Mouse (Mus musculus) heart, adult 8-10 months (tissue): ENCODE results near the gene Fam117a. TPM values are rescaled to one million over a fixed set of nuclear protein-coding genes. Genes with fewer than 3 reads are reported as not detected.
"Not testable (repeated sequence)": the region's sequence is repeated elsewhere in the genome, so short reads cannot be mapped to it uniquely, and the experiment has no call there.

Experiments
- DNase-seq: peaks from one replicate; pipeline ENCODE4 v3.0.0; 2022; ENCODE audit warnings: low spot score
- total RNA-seq, 4 experiments: library from RNA; stranded (reverse); gene quantifications; 2 replicates each; pipeline ENCODE4 v1.2.4; 2022

The Fam117a gene
- total RNA-seq, 4 experiments from 2014 or later = 5.1 to 6.6 (median 6.0) TPM

DNA sequence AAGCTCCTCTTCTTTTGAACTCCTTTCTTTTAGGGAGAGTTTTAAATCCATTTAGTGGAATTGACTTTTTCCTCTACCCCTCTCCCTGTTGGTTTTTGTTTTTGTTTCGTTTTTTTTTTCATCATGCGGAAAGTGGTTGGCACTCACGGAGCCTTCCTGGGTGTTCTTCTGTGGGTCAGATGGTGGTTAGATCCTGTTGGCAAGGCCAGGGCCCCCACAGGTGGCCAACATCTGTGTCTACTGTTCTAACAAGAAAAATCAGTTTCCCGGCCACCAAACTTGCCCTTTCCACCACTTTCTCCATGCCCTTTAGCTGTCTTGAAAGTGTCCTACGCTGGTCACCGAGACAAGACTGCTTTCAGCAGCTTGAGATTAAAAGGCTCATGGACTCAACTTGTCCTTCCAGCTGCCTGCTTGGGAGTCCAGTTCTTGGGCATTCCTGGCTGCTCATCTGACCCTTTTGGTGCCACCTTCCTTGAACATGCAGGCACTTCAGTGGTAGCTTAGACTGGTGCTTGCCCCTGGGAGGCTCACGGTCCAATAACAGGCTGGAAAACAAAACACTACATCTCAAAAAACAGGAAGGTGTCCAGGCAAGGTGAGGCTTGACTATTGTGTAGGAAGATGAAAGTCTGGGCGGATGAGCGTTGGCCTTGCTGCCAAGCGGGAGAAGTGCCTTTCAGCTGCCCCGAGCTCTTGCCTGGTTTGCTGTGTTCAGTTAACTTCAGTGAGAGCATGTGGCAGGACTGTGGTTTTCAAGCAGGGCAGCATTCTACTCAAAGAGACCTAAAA is 56.1 kb downstream of the Fam117a start:
- no peak for DNase-seq

DNA sequence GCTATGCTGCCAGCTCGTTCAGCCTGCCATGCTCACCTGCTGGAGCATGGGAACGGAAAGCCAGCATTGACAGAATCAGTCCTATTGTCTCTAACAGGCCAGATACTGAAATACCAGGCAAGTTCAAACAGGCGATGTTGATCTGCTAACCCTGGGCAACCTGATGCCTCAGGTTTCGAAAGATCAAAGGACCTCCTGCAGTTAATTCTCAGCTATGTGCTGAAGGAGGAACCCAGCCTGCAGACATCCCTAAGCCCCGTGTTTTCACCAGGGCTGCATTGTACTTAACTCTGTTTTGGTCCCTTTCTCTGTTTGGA is 56.6 kb downstream of the Fam117a start:
- DNase-seq = no peak

GRCm38 (mm10) chr11:95394112-95394511 is 57.3 kb downstream of the Fam117a start:
- no peak for DNase-seq

- no peak for DNase-seq
Measured at GRCm38 (mm10) chr11:95396548-95396947, 59.7 kb downstream of the Fam117a start.

DNA sequence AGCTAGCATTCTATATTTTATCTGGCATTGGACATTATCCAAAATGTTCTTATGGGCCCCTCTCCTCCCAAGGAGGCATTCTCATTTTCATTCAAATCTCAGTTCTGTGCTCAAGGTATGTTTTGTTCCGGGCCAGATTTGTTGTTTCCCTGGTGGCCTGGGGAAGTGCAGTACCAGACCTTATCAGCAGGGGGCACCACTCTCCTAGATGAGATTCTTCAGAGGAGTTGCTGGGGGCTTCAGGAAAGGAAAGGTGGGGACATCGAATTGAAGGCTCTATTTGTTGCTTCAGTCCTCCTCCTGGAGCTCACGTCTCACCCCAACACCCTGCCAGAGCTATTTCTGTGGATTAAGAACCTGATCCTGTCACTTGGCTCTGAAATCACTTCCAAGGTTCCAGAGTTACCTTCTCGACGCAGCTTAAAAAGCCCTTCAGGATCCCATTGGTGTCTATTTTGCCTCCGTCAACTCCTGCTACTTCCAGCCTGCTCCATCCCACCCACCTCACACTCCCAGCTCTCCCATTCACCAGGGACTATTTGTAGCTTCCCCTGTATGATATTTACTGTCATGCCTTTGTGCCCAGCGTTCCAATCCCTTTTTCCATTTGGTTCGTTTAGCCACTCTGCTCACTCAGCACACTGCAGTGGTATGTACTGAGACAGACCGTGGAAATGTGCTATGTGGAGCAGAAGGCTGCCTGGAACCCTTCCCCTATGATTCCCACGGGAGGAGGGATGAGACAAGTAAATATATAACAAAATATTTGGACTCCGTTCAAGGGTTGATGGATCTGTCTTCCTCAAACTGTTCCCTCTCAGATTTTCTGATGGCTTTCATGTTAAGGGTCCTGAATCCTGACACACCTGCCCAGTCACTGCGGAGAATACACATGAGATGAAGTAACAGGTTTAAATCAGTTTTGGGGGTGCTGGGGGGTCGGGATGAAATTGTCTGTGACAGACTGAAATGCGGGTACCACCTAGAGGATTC is 61.3 kb downstream of the Fam117a start:
- peak; percentile 75 for DNase-seq

DNA sequence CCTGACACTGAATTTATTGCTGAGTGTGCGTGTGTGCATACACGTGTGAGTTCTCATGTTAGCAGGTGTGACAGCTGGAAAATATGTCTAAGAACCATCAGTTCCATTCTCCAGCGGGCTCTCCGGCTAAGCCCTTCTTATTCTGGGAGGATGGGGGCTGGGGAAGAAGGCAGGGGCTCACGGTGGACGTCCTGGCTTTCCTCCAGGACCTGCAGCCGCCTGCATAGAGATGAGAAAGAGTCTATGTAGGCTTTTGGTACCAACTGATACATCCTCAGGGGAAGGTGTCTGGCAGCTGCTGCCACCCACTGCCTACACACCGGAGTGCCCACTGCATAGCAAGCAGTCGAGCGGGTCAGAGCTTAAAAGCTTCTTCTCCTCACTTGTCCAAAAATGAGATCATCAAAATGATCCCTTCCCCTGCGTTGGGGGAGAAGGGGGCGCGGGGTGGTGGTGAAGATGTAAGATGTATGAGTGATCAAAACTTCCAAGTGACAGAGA is 62.8 kb downstream of the Fam117a start:
- DNase-seq = no peak

DNA sequence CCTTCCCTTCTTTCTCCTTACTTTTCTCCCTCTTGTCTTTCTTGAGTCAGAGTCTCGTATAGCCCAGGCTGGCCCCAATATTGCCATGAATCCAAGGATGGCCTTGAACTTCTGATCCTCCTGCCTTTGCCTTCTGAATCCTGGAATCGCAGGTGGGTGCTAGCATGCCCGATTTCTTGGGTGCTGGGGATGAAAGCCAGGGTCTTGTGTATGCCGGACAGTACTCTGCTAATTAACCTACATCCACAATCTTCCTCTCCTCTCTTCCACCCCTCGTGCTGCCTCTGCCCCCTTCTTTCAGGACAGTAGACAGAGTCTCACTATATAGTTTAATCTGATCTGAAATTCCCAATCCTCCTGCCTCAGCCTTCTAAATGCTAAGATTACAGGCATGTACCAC is 64.8 kb downstream of the Fam117a start:
- no peak for DNase-seq

GRCm38 (mm10) chr11:95402196-95402595 is 65.4 kb downstream of the Fam117a start:
- DNase-seq = no peak

DNA sequence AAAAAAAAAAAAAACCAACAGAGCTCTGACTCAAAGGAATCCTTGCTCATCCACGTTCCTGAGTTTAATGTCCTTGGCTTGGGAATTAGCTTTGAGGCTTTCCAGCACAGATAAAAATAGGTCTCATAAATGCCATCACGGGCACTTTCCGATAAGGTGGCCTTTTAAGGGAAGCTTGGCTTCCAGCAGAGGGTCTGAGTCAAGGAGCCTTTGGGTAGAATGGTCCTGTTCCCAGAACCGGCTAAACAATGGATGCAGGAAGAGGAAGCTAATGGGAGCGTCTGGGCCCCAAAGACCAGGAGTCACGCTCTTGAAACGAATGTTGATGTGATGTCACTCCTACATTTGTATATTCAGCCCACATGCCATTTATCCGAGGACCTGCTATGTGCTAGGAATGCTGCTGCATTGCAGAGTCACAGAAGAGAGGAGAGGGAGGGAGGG is 65.9 kb downstream of the Fam117a start:
- DNase-seq = peak; percentile 57

DNA sequence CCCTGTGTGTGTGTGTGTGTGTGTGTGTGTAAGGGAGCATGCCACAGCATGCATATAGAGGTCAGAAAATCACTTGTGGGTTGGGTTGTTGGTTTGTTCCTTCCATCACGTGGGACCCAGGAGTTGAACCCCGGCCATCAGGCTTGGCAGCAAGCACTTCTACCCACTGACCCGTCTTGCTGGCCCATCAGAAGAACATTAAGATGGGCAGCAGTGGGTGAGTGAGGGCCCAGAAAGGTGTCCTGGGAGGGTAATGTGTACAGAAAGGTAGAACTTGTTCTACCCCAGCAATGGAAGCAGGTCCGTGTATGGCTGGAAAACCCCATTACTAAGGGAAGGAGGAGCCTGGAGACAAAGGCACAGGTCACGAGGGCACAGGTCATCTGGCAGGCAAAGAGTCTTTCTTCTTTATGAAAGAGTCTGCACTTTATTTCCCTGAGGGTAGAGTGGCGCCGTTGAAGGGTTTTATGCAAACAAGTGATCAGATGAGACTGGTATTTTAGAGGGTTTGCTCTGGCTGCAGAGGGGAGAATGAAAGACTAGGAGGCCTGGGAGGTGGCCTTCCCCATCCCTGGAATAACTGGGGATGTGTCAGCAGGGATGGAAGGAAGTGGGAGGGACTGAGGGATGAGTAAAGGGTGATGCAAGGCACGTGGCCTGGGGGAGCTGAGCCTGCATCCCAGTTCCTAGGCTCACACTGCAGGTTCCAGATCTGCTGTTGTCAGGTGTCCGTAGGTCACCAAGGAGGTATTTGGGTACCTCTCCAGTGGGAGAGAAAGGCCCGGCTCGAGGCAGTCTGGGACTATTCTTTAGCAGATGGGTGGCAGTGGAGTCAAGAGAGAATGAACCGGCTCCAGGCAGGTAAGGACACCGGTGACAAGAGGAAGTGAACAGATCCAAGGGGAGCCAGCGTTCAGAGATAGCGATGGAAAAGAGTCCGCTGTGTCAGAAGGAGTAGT is 66.8 kb downstream of the Fam117a start:
- no peak for DNase-seq

GRCm38 (mm10) chr11:95405771-95406170 is 69.0 kb downstream of the Fam117a start:
- peak; percentile 45 for DNase-seq

DNA sequence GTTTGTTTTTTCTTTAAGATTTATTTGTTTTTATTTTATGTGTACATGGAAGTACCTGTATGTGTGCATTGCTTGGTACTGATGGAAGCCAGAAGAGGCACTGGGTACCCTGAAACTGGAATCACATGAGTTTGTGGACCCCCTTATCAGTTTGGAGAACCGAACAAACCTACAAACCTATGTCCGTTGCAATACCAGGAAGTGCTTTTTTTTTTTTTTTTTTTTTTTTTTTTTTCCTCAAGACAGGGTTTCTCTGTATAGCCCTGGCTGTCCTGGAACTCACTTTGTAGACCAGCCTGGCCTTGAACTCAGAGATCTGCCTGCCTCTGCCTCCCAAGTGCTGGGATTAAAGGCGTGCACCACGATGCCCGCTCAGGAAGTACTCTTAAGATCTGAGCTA is 69.6 kb downstream of the Fam117a start:
- not testable (repeated sequence) for DNase-seq

GRCm38 (mm10) chr11:95409450-95410112 is 72.8 kb downstream of the Fam117a start:
- DNase-seq = no peak

GRCm38 (mm10) chr11:95411453-95412013 is 74.7 kb downstream of the Fam117a start:
- DNase-seq = no peak

GRCm38 (mm10) chr11:95412615-95413014 is 75.8 kb downstream of the Fam117a start:
- no peak for DNase-seq

DNA sequence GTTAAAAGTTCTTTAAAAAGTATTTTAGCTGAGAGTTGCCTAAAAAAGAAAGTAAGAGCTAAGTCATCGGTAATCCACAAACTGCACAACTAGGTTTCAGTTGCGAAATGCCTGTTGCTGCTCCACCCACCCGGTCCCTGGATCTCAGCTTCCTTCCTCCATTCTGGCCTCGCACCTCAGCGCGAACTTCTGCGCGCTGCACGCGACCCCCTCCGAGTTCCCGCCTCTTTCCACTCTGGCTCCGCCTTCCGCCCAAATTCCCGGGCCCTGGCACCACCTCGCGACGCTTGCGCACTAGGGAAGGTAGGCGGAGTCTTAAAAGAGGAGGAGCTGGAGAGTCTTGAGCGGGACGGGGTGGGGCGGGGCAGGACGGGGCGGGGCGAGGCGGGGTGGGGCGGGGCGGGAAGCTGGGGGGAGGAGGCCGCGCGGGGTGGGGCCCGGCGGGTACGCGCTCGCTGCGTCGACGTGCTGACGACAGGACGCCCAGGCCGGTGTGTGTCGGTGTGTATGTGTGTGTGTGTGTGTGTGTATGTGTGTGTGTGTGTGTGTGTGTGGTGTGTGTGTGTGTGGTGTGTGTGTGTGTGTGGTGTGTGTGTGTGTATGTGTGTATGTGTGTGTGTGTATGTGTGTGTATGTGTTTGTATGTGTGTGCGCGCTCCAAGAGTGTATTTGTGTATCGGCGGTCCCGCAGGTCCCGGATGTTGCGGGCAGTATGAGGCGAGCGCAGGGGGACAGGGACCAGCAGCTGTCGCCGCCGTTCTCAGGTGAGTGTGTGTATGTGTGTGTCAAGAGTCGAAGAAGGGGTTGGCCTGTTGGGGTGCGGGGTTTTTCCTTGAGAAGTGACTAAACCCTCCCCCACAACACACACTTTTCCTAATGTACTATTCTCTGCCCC is 77.1 kb downstream of the Fam117a start, which contains the start of gene Spop:
Gene Spop, plus strand, starts transcription at position 440 of the 895 bp plus-strand sequence.
- peak; percentile 93 for DNase-seq

DNA sequence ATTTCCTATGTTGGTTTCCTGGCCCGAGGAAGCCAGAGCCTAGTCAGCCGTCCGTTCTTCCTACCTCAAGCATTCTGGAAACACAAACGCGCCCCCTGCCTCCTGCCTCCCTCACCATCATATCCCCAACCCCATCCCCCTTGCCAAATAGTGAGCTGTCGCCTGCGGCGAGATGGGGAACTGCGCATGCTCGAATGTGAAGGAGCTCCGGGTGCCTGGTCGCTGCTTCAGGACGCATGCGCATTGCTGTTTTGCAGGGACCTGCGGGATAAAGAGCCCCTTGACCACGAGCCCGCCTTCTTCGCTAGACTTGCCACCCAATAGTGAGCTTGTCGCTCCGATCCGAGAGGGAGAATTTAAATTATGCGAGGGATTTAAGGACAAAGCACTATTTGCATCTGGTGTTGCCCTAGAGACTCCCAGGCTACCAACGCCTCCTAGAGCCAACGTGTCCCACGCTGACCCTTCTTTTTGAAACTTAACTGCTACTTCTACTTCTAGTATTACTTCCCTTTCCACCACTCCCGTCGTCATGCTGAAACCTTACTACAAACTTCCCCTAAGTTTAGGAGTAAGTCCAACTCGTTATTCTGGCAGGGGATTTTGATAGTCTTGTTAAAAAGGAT is 77.8 kb downstream of the Fam117a start:
- DNase-seq = peak; percentile 94

DNA sequence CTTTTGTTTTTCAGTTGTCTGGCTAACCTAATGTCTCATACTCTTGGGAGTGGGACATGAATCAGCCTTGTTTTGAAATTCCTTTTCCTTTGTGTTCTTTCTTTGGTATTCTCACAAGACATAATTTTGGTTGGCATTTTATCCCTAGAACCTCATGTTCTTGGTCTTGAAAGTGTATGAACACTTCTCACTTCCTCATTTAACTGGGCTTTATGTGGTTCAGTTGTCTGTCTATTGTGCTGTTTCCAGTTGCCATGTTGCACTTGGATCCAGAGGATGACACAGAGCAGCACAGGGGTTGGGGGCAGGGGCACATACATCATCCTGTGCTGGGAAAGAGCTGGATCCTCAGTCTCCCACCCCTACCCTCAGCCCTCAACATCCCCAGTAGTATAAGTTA is 79.1 kb downstream of the Fam117a start:
- DNase-seq = peak; percentile 32

GRCm38 (mm10) chr11:95417341-95417740 is 80.5 kb downstream of the Fam117a start:
- DNase-seq = no peak
